Mouse (Mus musculus) kidney, embryonic 15.5 days (tissue): ENCODE measurements around the gene Cmbl. TPM values are rescaled to one million over a fixed set of nuclear protein-coding genes. Genes with fewer than 3 reads are reported as not detected.

Source experiments
- ATAC-seq: fragments of 200-750 bp; cut with Nextera tagmentation; replicated peaks from 2 replicates; pipeline ENCODE4 v1.8.0; 2017; ENCODE audit warnings: moderate TSS enrichment; ENCODE audit not compliant: low FRiP score
- H3K27ac ChIP-seq: fragments of 300-500 bp; sonication (generic); 2 replicates; pipeline ENCODE4 v1.5.1; 2015; ENCODE audit warnings: mild to moderate bottlenecking, inconsistent platforms
- H3K27me3 ChIP-seq: fragments of 300-500 bp; sonication (generic); 2 replicates; pipeline ENCODE4 v1.6.1; 2015; ENCODE audit warnings: inconsistent platforms
- H3K36me3 ChIP-seq: fragments of 300-500 bp; sonication (generic); 2 replicates; pipeline ENCODE4 v1.6.1; 2015; ENCODE audit warnings: inconsistent platforms
- H3K4me1 ChIP-seq: fragments of 300-500 bp; sonication (generic); 2 replicates; pipeline ENCODE4 v1.6.1; 2015; ENCODE audit warnings: inconsistent platforms
- H3K4me2 ChIP-seq: fragments of 300-500 bp; sonication (generic); 2 replicates; pipeline ENCODE4 v1.6.1; 2015; ENCODE audit warnings: moderate library complexity, mild to moderate bottlenecking, inconsistent platforms
- H3K4me3 ChIP-seq: fragments of 300-500 bp; sonication (generic); replicated peaks from 2 replicates; pipeline ENCODE4 v1.5.1; 2015; ENCODE audit warnings: mild to moderate bottlenecking, inconsistent platforms
- H3K9ac ChIP-seq: fragments of 300-500 bp; sonication (generic); 2 replicates; pipeline ENCODE4 v1.6.1; 2015; ENCODE audit warnings: mild to moderate bottlenecking, inconsistent platforms
- H3K9me3 ChIP-seq: fragments of 300-500 bp; sonication (generic); replicated peaks from 2 replicates; pipeline ENCODE4 v1.6.1; 2016; ENCODE audit warnings: inconsistent platforms
- WGBS: fragments of 180-500 bp; shearing (Covaris S2); methylation state at CpG from one replicate; pipeline ENCODE4 v1.1.7; 2015; ENCODE audit warnings: mixed read lengths; 5-methylcytosine and 5-hydroxymethylcytosine counted together
- polyA plus RNA-seq: library from polyadenylated mRNA; unstranded; fragments of >200 nt; fragmentation: Nextera tagmentation; extraction: Ambion mirVana; gene quantifications from 2 replicates; pipeline ENCODE4 v1.2.1, GENCODE M21; 2015

The Cmbl gene
- polyA plus RNA-seq, 1 experiment from 2014 or later, result 14.6 TPM

- Histone ChIP-seq H3K4me3 (no peak overlapping the region), H3K27ac (no peak overlapping the region), H3K9me3 (no peaks in the 10 kb centered on the region), H3K4me1 (no peaks in the 10 kb centered on the region), H3K9ac (no peak overlapping the region), H3K36me3 (peaks cover 66% of the 10 kb centered on the region), H3K27me3 (no peaks in the 10 kb centered on the region), H3K4me2 (no peak overlapping the region)
- ATAC-seq, result no peak
- WGBS, result 92% methylated on average over 5 of the region's 5 CpGs
Measured at GRCm38 (mm10) chr15:31590176-31590575, 25.0 kb downstream of the Cmbl start.

DNA sequence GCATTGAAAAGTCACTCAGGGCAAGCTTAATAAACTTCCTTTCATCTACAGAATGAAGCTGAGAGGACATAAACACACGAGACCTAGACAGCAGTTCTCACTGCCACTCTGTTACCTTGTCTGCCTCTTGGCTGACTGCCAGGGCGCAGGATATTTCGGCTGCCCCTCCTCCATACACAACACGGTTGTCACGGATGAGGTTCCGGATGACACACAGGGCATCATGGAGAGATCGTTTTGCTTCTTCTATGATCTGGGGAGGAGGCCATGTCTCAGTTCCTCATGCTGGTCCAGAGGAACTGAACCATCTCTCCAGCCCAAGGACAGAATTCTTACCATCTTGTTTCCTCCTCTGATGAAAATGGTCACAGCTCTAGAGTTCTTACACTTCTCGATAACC, 27.3 kb downstream of the Cmbl start:
- no peak for ATAC-seq
- Histone ChIP-seq H3K4me2 (no peak overlapping the region), H3K4me3 (no peak overlapping the region), H3K27me3 (no peaks in the 10 kb centered on the region), H3K9me3 (no peaks in the 10 kb centered on the region), H3K4me1 (0 out of 2 replicates have a peak, but pooled peaks cover 4% of the 10 kb centered on the region), H3K9ac (no peak overlapping the region), H3K36me3 (peaks cover 89% of the 10 kb centered on the region), H3K27ac (no peak overlapping the region)
- WGBS, result 88% methylated on average over 8 of the region's 8 CpGs

DNA sequence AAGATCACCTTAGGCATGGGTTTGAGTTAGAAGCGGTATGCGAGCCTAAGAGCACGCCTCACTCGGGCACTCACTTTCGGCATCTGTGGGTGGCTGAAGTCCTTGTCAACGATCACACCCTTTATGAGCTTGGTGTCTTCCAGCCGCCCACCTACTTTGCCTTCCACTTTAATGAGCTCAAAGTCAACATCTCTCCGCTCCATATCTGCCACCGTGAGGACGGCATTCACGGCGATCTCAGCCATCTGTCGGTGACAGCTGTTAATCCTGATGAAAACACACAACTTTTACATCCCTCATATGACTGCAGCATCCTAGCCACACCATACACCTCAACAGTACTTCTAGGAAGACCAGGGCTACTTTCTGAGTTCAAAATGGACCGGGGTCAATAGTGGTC, 29.1 kb downstream of the Cmbl start:
- Histone ChIP-seq H3K36me3 (peaks cover 91% of the 10 kb centered on the region), H3K9me3 (no peaks in the 10 kb centered on the region), H3K27ac (no peak overlapping the region), H3K9ac (no peak overlapping the region), H3K27me3 (no peaks in the 10 kb centered on the region), H3K4me3 (no peak overlapping the region), H3K4me1 (peaks cover 8% of the 10 kb centered on the region), H3K4me2 (no peak overlapping the region)
- no peak for ATAC-seq
- WGBS, result 88% methylated on average over 14 of the region's 14 CpGs

GRCm38 (mm10) chr15:31595651-31596050, 30.5 kb downstream of the Cmbl start:
- peaks cover 22% of the 10 kb centered on the region for H3K4me1 ChIP-seq
- 65% methylated on average over 7 of the region's 7 CpGs for whole genome bisulfite sequencing
- no peaks in the 10 kb centered on the region for H3K27me3 ChIP-seq
- no peak overlapping the region for H3K27ac ChIP-seq
- peaks cover 77% of the 10 kb centered on the region for H3K36me3 ChIP-seq
- H3K9me3 ChIP-seq, result no peaks in the 10 kb centered on the region
- H3K9ac ChIP-seq, result no peak overlapping the region
- H3K4me3 ChIP-seq, result no peak overlapping the region
- peak; percentile 71 for ATAC-seq
- H3K4me2 ChIP-seq, result no peak overlapping the region

GRCm38 (mm10) chr15:31599834-31600233, 34.6 kb downstream of the Cmbl start:
- no peaks in the 10 kb centered on the region for H3K27me3 ChIP-seq
- no peak for ATAC-seq
- peak overlapping the region; percentile 75 for H3K4me3 ChIP-seq
- peaks cover 35% of the 10 kb centered on the region for H3K36me3 ChIP-seq
- H3K4me1 ChIP-seq, result peaks cover 35% of the 10 kb centered on the region
- no peaks in the 10 kb centered on the region for H3K9me3 ChIP-seq
- WGBS, result 62% methylated on average over 4 of the region's 4 CpGs
- H3K27ac ChIP-seq, result no peak overlapping the region
- peak overlapping the region; percentile 88 for H3K4me2 ChIP-seq
- H3K9ac ChIP-seq, result no peak overlapping the region

- peak; percentile 82 for ATAC-seq
- no peaks in the 10 kb centered on the region for H3K9me3 ChIP-seq
- under 1% methylated on average over 33 of the region's 33 CpGs for WGBS
- H3K27ac ChIP-seq, result peak overlapping the region; percentile 95
- peak overlapping the region; percentile 88 for H3K4me2 ChIP-seq
- H3K36me3 ChIP-seq, result peaks cover 21% of the 10 kb centered on the region
- peak overlapping the region; percentile 75 for H3K4me3 ChIP-seq
- H3K9ac ChIP-seq, result peak overlapping the region; percentile 93
- no peaks in the 10 kb centered on the region for H3K27me3 ChIP-seq
- peaks cover 35% of the 10 kb centered on the region for H3K4me1 ChIP-seq
Measured at GRCm38 (mm10) chr15:31601279-31601645, 36.1 kb downstream of the Cmbl start.

DNA sequence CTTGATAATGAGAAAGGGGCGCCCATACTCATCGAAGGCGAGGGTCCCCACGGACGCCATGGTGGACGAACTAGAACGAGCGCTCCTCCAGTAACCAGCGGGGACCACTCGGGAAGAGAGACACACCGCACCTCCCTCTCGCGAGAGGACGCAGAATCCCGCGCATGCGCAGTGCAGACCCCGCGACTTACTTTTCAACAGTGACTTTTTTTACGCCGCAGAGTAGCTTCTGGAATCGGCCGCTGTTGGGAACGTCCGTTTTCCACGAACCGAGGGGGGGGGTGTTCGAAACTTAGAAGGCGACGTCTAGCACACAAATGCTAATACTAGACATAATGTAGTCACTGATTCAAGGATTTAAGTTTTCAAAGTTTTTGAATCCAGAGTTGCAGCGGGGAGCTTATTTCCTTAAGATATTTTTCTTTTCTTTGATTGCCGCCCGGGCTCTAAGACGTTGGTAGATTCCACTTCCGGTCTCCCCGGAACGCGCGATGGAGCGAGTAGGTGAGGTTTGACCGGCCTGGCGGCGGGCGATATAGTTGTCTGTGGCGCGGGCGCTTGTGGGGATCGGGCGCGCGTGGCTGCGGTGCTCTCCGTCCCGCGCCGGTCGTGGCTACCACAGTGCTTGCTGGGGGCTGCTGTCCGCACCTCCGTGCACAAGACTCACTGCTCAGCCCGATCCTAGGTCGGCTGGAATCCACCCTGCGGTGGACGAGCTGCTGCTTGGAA, 36.6 kb downstream of the Cmbl start, which contains the start of the genes Cct5 and Fam173b:
Gene Cct5, minus strand, starts transcription at position 159 of the 729 bp plus-strand sequence.
Gene Fam173b, plus strand, starts transcription at position 207 of the 729 bp plus-strand sequence.
- H3K9me3 ChIP-seq, result no peaks in the 10 kb centered on the region
- H3K36me3 ChIP-seq, result peaks cover 15% of the 10 kb centered on the region
- under 1% methylated on average over 63 of the region's 63 CpGs for WGBS
- peak within 1 kb of the TSS; percentile 88 for H3K4me2 ChIP-seq
- peak; percentile 90 for ATAC-seq
- H3K27ac ChIP-seq, result peak within 1 kb of the TSS; percentile 95
- H3K9ac ChIP-seq, result peak within 1 kb of the TSS; percentile 93
- no peaks in the 10 kb centered on the region for H3K27me3 ChIP-seq
- H3K4me3 ChIP-seq, result peak within 1 kb of the TSS; percentile 75
- peaks cover 34% of the 10 kb centered on the region for H3K4me1 ChIP-seq

DNA sequence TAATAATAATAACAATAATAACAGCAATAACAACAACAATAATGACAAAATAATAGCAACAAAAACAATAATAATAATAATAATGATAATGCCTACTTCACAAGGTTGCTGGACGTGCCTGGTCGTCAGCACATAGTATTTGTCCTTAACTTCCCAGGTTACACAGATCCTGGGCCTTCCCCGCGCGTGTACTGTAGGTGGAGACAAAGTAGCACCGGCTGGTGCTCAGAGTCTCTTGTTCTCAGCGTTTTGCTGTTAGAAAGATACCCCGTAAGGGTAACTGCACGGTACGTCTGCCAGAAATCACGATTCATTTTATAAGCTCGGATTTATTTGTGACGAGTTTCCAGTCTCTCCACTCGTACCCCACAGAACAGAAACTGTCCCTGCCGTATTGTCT, 37.2 kb downstream of the Cmbl start:
- WGBS, result 2% methylated on average over 15 of the region's 15 CpGs
- H3K27ac ChIP-seq, result peak overlapping the region; percentile 95
- ATAC-seq, result peak; percentile 72

DNA sequence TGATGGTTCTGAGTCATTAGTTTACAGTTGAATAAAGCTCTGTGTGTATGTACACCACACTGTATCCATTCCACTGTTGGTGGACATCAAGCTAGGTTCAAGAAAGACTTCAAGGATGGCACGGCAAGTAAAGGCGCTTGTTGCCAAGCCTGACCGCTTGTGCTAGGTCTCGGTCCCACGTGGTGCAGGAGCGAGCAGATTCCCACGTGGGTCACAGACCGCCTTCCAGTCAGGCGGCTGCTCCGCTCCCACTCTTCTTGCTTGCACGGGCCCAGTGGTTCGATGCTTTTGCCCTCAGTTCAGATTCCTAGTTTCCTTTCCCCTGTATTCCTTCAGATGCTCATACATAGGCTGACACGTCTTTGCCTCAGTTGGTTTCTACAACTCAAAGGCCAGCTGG, 37.9 kb downstream of the Cmbl start:
- Histone ChIP-seq H3K27me3 (no peaks in the 10 kb centered on the region), H3K9me3 (no peaks in the 10 kb centered on the region), H3K4me1 (peaks cover 38% of the 10 kb centered on the region), H3K9ac (peak overlapping the region; percentile 93; the same call in 1 of the 2 replicates), H3K36me3 (peaks cover 6% of the 10 kb centered on the region), H3K4me3 (peak overlapping the region; percentile 75; the same call in 1 of the 2 replicates), H3K27ac (no peak overlapping the region), H3K4me2 (peak overlapping the region; percentile 88; the same call in 1 of the 2 replicates)
- ATAC-seq, result no peak
- 80% methylated on average over 13 of the region's 13 CpGs for WGBS

More for the DNA sequence above, 37.2 kb downstream of the Cmbl start:
- no peaks in the 10 kb centered on the region for H3K9me3 ChIP-seq
- peak overlapping the region; percentile 88 for H3K4me2 ChIP-seq
- peak overlapping the region; percentile 93 for H3K9ac ChIP-seq
- H3K4me3 ChIP-seq, result peak overlapping the region; percentile 75
- peaks cover 38% of the 10 kb centered on the region for H3K4me1 ChIP-seq
- H3K27me3 ChIP-seq, result no peaks in the 10 kb centered on the region
- peaks cover 9% of the 10 kb centered on the region for H3K36me3 ChIP-seq

GRCm38 (mm10) chr15:31606821-31607220, 41.6 kb downstream of the Cmbl start:
- H3K27ac ChIP-seq, result no peak overlapping the region
- H3K4me2 ChIP-seq, result no peak overlapping the region
- 55% methylated on average over 6 of the region's 6 CpGs for WGBS
- H3K9ac ChIP-seq, result no peak overlapping the region
- no peaks in the 10 kb centered on the region for H3K9me3 ChIP-seq
- H3K4me3 ChIP-seq, result no peak overlapping the region
- ATAC-seq, result no peak
- H3K27me3 ChIP-seq, result no peaks in the 10 kb centered on the region
- H3K4me1 ChIP-seq, result peaks cover 16% of the 10 kb centered on the region
- peaks cover 10% of the 10 kb centered on the region for H3K36me3 ChIP-seq

DNA sequence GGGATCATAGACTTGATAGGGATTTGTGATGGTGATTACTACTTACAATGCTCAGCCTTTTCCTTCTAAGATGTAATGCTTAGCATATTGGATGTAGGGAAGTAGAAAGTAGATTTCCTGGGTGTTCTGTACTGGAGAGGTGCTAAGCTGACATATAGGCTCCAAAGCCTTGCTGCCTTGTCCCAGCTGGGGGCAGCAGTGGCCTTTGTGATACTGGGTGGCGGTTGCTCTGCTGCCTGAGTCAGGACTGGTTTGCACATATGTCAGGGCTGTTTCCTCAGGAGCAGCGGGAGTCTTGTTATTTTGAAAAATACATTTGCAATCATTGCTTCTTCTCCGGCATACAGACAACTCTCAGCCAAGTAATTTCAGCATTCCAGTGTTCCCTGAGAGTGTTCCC, 45.8 kb downstream of the Cmbl start:
- peaks cover 6% of the 10 kb centered on the region for H3K4me1 ChIP-seq
- H3K4me3 ChIP-seq, result no peak overlapping the region
- WGBS, result 66% methylated on average over 3 of the region's 3 CpGs
- no peaks in the 10 kb centered on the region for H3K27me3 ChIP-seq
- H3K9me3 ChIP-seq, result no peaks in the 10 kb centered on the region
- H3K4me2 ChIP-seq, result no peak overlapping the region
- peaks cover 13% of the 10 kb centered on the region for H3K36me3 ChIP-seq
- no peak overlapping the region for H3K27ac ChIP-seq
- ATAC-seq, result no peak
- H3K9ac ChIP-seq, result no peak overlapping the region

DNA sequence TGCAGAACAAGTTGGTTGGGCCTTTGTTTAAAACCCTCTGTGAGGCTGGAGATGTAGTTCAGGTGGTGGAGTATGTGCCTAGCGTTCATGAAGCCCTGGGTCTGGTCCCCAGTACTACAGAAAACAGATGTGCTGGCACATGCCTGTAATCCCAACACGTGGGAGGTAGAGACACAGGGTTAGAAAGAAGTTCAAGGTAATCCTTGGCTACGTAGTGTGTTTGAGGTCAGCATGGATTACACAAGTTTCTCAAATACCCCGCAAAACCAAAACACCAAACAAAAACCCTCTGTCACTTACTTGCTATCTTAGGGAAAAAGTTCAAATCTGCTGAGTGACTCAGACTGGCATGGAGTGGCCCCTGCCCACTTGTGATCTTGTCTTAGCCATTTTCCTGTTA, 46.8 kb downstream of the Cmbl start:
- Histone ChIP-seq H3K4me3 (no peak overlapping the region), H3K9ac (no peak overlapping the region), H3K4me1 (peaks cover 2% of the 10 kb centered on the region), H3K36me3 (peaks cover 17% of the 10 kb centered on the region), H3K27me3 (no peaks in the 10 kb centered on the region), H3K27ac (no peak overlapping the region), H3K4me2 (no peak overlapping the region), H3K9me3 (no peaks in the 10 kb centered on the region)
- 90% methylated on average over 4 of the region's 4 CpGs for WGBS
- ATAC-seq, result no peak
